Mouse (Mus musculus): ENCODE results near the gene Ybx2. TPM values are rescaled to one million over a fixed set of nuclear protein-coding genes. Genes with fewer than 3 reads are reported as not detected.

Gene Ybx2
- polyA plus RNA-seq, 1 experiment: 0.19 TPM

- no peak for TF ChIP-seq GATA1 (IDR thresholded peaks at IDR 0.05; ENCODE audit: low read length)
These were observed 29.8 kb downstream of the Ybx2 start for GRCm38 (mm10) chr11:69965271-69966005.

- no peak for TF ChIP-seq GATA1 (IDR thresholded peaks at IDR 0.05; ENCODE audit: low read length)
These were observed 30.6 kb downstream of the Ybx2 start for GRCm38 (mm10) chr11:69966006-69966859.

- no peak for TF ChIP-seq GATA1 (IDR thresholded peaks at IDR 0.05; ENCODE audit: low read length)
These were observed 31.4 kb downstream of the Ybx2 start for GRCm38 (mm10) chr11:69966860-69967517.

- no peak for TF ChIP-seq GATA1 (IDR thresholded peaks at IDR 0.05; ENCODE audit: low read length)
These were observed 33.2 kb downstream of the Ybx2 start for GRCm38 (mm10) chr11:69968793-69969192.

- TF ChIP-seq GATA1 (IDR thresholded peaks at IDR 0.05; ENCODE audit: low read length): no peak
These were observed 34.6 kb downstream of the Ybx2 start for GRCm38 (mm10) chr11:69970222-69970621.

- TF ChIP-seq GATA1 (IDR thresholded peaks at IDR 0.05; ENCODE audit: low read length): no peak
These were observed 35.2 kb downstream of the Ybx2 start for GRCm38 (mm10) chr11:69970775-69971174.

GRCm38 (mm10) chr11:69974907-69975306 lies 39.3 kb downstream of the Ybx2 start:
- no peak for TF ChIP-seq GATA1 (IDR thresholded peaks at IDR 0.05; ENCODE audit: low read length)

- TF ChIP-seq GATA1 (IDR thresholded peaks at IDR 0.05; ENCODE audit: low read length): no peak
These were observed 40.7 kb downstream of the Ybx2 start for GRCm38 (mm10) chr11:69976271-69976670.

- TF ChIP-seq GATA1 (IDR thresholded peaks at IDR 0.05; ENCODE audit: low read length): no peak
These were observed 44.2 kb downstream of the Ybx2 start for GRCm38 (mm10) chr11:69979827-69980195.

GRCm38 (mm10) chr11:69980196-69981140 lies 44.9 kb downstream of the Ybx2 start:
- no peak for TF ChIP-seq GATA1 (IDR thresholded peaks at IDR 0.05; ENCODE audit: low read length)

GRCm38 (mm10) chr11:69981141-69981762 lies 45.7 kb downstream of the Ybx2 start, which contains the start of gene Ctdnep1:
Ctdnep1 (plus strand) TSS chr11:69981156.
- no peak for TF ChIP-seq GATA1 (IDR thresholded peaks at IDR 0.05; ENCODE audit: low read length)

GRCm38 (mm10) chr11:69982225-69982624 lies 46.6 kb downstream of the Ybx2 start, which contains the start of gene Elp5:
Elp5 (minus strand) TSS chr11:69982517.
- TF ChIP-seq GATA1 (IDR thresholded peaks at IDR 0.05; ENCODE audit: low read length): no peak

- TF ChIP-seq GATA1 (IDR thresholded peaks at IDR 0.05; ENCODE audit: low read length): no peak
These were observed 47.3 kb downstream of the Ybx2 start for GRCm38 (mm10) chr11:69982877-69983276.

- TF ChIP-seq GATA1 (IDR thresholded peaks at IDR 0.05; ENCODE audit: low read length): no peak
These were observed 47.8 kb downstream of the Ybx2 start for GRCm38 (mm10) chr11:69983377-69983776.

All from G1E-ER4 (cell line).